Mouse (Mus musculus): ENCODE measurements around the gene Trpc3.
"Not testable (repeated sequence)": the region's sequence is repeated elsewhere in the genome, so short reads cannot be mapped to it uniquely, and the experiment has no call there.

Gene Trpc3

DNA sequence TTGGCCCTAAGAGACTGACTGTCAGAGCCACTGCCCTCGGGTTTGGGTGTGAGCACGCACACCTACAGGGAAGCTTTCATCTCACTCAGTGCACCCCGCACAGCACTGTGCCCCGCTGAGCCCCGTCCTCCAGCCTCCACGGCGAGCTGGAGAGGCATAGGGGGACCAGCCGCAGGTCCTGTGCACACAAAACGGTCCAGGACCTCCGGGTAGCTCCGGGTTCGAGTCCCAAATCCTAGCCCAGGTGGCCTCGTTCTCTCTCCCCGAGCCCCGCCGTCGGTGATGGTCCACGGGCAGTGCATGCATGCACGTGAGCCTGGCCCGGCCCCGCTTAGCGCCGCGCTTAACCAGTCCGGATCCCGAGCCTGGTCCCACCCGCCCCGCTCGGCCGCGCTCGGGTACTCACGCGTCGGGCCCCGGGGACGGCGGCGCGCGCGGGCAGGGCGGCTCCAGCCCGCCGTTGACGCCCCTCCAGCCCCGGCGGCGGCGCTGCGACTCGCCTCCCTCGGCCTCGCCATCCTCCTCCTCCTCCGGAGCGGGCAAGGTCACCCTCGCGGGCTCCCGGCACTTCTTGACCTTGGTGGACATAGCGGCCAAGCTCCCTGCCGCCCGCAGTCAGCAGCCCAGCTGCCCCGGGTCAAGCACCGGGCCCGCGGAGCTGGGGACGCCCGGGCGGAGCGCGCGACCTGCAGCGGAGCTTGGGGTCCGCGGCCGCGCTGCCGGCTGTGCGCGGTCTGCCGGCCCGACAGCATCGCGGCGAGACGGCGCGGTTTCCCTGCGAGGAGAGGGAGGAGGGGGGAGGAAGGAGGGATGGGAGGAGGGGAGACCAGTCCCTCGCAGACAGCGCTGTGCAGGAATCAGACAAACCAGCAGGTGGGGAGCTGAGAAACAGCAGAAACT, at the start of gene Trpc3:
Gene Trpc3, minus strand, starts transcription at position 776 of the 900 bp plus-strand sequence.
- peak; percentile 5 for DNase-seq (ENCODE audit: extremely low spot score, low read depth, low spot score)

DNA sequence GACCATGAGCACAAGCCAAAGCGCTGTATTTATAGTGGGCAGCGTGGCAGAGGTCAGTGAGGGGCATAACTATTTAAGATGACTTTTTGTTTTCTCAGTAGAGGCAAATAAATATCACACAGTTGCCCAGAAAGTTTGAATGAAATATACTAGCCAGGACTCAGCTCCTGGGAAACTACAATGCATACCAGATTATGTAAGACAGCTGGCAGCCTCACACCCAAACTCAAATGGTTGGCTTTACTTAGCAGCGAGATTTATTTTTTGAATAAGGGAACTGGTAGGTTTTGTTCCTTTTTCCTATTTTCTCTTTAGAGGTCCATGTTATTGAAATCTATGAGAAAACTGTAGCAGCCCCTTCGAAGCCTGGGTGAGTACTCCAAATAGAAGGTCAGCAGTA, 48.1 kb upstream of the Trpc3 start:
- no peak for DNase-seq (ENCODE audit: extremely low spot score, low read depth, low spot score)

DNA sequence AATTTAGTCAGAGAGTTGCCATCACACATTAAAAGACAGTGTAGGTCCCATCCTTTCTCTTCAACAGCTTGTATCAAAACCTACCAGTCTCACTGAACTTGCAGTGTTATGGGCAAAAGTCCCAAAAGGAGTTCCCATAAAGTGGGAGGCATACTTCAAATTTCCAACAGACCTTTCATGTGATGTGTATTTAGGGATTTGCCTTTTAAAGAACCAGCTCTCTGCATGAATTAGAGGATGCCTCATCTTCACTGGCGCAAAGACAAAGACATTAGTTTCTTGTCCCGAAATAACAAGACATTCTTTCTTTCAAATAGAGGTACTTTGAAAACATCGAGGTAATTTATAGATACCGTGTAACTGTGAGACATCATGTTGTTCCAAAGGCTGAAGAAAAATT, 43.1 kb upstream of the Trpc3 start:
- no peak for DNase-seq (ENCODE audit: extremely low spot score, low read depth, low spot score)

DNA sequence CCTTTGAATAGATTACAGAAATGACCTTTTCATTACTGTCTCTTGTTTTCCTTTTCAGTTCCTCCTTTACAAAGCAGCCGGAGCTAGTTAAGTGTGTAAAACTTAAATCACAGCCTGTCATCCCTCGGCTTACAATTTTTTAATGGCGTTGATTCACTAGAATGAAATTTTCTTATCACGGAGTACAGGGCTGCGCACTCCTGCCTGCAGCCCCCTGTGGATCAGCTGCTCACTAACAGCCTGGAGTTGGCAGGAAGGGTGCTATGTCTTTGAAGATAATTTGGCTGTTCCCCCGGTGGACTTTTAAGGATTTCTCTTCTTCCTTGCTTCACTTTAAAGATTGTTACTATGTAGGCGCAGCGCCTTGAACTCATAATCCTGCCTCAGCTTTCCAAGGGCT, 36.6 kb upstream of the Trpc3 start:
- DNase-seq (ENCODE audit: extremely low spot score, low read depth, low spot score): no peak

DNA sequence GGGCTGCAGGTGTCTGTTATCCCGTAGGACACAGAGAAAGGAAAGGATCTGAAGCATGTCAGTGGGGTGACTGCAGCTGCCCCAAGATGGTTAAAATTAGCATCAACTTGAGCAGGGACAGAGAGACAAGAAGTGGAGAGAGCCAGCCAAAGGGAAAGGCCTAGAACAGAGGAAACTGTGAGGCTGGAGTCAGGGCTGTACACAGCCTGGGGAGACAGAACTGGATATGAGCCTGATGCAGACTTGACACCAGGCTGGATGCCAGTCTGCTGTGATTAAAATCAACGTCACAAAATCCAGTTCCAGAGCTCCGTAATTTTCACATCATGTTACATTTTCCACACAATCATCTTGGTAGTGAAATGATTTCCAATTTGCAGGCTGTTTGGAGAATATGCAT, 31.9 kb upstream of the Trpc3 start:
- DNase-seq (ENCODE audit: extremely low spot score, low read depth, low spot score): no peak

DNA sequence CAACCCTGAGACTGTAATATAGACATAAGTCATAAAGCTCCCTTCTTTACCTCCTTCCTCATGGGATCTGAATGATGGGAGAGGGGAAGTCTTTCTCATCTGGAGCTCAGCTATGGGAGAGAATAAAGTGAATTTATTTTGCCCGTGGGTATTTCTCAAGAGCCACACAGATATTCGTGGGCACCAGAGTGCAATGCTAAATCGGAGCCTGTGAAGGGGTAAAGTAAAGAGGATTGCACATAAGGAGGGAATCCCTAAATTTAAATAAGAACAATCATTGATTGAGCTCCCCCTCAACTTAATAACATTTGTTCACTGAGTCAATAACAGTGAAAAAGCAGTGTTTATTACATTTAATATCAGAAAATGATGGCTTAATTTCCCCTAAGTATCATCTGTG, 19.6 kb upstream of the Trpc3 start:
- no peak for DNase-seq (ENCODE audit: extremely low spot score, low read depth, low spot score)

DNA sequence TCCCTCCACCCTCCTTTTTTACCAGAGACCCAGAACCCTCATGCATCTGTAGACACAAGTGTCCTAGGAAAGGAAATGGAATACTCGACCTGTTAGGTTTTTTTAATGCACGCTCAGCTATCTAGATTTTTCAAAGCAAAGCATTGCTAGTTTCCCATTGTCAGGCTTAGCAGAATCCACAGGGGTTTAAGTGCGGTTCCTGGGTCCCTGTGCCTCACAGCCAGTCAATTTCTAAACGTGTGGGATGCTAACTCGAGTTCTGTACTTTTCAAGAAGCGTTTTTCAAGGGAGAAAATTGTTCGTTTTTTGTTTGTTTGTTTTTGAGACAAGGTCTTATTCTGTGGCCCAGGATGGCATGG, 304 bp upstream of the Trpc3 start:
- peak; percentile 1 for DNase-seq (ENCODE audit: extremely low spot score, low read depth, low spot score)

DNA sequence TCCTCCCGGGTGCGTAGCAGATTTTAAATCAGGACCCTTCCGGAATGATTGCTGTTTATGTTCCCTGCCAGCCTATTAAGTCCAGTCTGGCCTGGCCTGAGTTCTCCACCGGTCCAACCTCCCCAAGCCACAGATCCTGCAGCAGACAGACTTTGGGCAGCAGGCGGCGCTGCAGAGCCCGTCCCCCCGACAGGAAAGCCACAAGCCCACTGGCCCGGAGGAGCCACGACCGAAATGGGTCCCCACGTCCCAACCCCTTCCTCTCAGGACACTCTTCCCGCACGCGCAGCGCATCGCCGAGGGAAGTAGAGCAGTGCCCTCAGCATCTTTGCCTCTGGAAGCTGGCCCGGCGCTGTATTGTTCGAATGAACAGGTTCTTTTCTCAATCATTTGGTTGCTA, 1.1 kb downstream of the Trpc3 start:
- DNase-seq (ENCODE audit: extremely low spot score, low read depth, low spot score): peak; percentile 18

DNA sequence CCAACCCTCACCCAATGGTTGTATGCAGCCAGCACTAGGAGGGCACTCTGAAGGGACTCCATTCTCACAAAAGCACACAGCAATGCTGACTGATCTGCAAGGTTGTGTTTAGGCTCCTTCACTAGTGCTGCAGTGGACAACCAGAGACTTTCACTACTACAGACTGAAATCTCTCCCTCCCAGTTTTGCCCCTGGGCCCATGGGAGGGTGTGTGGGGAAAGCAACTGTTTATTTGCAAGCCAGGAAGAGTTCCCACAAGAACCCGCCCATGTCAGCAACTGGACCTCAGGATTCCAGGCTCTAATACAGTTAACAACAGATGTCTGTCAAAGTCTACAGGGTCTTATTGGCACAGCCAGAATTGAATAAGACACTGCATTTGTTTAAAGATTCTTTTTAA, 14.1 kb downstream of the Trpc3 start:
- DNase-seq (ENCODE audit: extremely low spot score, low read depth, low spot score): no peak

DNA sequence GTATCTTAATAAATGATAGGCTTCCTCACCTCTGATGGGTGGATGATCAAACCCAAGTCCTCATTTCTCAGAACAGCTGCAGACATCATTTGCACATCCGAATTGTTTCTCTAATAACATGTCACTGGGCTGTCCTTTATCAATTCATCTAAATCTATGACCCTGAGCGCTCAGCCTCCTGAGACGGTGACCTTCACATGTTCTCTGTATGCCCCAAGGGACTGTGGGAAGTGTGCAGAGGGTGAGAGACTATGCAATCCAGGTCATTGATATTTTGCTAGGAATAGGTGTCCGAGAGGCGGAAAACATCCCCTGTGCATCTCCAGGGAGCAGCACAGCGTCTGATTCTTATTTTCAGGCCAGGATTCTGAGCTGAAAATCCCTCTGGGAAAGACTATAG, 22.2 kb downstream of the Trpc3 start:
- no peak for DNase-seq (ENCODE audit: extremely low spot score, low read depth, low spot score)

DNA sequence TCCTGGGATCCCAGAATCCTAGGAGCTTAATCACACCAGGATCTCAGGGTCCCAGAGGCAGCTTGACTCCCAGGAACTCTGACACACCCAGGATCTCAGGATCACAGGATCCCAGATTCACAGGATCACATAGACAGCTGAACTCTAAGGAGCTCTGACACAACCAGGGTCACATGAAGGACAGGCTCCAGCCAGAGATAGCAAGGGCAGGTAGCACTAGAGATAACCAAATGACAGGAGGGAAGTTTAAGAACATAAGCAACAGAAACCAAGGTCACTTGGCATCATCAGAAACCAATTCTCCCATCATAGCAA, 44.8 kb downstream of the Trpc3 start:
- not testable (repeated sequence) for DNase-seq (ENCODE audit: extremely low spot score, low read depth, low spot score)

DNA sequence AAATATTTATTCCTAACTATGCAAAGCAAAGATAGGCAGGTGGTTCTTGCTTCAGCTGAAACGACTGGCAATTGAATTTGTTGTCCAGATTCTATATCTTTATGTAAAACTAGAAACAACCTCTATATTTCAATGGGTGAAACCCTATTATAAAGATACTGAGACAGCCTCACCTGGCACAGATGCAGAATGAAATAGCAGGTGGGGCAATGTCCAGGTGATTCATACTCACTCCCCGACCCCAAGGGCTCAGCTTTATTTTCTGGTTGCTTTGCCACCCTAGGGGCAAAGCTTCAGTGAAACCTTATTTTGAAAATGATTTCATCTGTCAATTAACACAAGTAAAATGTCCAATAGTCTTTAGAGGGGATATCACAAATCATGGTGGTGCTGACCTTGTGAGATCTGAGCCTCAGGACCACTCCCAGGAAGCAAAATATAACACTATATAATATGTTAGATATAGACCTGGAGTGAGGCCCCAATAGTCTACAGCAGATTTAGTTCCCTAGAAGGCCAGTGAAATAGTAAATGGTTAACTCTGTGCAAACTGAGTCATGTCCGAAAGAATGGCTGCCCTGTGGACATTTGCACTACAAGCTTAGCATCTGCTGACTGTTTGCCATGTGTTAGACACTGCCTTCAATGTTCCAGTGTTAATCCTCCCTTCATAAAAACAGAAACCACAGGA, 45.3 kb downstream of the Trpc3 start:
- DNase-seq (ENCODE audit: extremely low spot score, low read depth, low spot score): no peak

DNA sequence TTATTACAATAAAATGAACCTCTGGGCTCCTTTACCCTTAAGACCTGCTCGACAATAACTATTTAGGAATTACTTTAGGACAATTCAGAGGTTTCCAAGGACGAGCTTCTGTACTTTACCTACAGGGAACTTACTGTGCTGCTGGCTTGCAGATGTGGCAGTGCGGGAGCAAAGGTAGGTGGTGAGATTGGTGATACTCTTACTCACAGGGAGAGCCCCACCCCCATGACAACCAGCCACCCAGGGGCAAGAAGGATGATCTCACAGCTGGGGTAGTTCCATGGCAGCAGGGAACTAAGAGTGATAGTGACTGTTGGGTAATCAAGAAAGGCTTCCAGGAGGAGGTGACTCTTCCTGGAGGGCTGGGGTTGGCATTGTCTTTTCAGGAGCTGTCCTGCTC, 46.6 kb downstream of the Trpc3 start:
- DNase-seq (ENCODE audit: extremely low spot score, low read depth, low spot score): no peak

DNA sequence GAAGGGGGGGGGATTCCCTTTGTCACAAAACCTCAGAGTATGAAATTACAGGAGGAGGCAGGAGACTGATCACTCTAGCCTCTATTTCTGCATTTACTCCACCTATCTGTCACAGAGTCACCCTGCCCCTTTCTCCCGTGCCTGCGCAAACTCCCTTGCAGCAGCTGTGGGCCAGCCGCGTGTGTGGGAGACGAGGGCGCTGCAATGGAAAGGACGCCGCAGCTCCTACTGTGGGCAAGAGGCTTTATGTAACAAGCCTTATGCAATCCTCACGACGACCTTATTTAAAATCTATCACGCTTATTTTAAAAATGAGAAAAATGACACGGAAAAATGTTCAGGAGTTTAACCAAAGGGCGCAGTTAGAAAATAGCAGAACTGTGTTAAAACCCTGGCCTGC, 47.2 kb downstream of the Trpc3 start:
- no peak for DNase-seq (ENCODE audit: extremely low spot score, low read depth, low spot score)

DNA sequence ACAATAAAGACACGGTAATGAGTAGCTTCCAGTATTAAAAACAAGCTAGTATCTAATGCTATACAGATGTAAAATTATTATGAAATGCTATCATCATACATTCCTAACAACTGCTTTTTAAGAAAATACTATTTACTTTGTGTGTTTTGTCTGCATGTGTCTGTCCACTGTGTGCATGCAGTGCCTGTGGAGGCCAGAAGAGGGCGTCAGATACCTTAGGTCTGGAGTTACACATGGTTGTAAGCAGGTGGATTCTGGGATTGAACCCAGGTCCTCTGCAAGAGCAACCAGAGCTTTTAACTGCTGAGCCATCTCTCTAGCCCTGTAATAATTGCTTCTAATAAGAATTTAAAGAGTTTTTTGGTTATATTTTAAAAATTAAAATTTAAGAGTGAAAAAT, 49.2 kb downstream of the Trpc3 start:
- DNase-seq (ENCODE audit: extremely low spot score, low read depth, low spot score): no peak

DNA sequence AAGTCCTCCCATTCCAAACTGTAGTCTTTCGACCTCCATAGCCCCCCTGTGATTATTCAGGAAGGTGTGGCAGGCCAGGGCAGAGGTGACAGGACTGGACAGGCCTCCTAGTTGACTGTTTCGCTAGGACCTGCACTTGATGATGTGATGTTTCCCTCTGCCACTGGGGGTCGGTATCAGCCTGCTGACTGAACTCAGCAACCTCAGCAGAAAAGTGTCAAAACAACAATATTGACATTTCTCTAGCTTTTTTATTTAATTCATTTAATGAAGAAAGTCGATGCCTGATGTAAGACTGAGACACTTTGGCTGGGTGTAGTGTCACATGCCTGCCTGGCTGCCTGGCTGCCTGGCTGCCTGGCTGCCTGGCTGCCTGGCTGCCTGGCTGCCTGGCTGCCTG, 54.5 kb downstream of the Trpc3 start:
- DNase-seq (ENCODE audit: extremely low spot score, low read depth, low spot score): no peak

DNA sequence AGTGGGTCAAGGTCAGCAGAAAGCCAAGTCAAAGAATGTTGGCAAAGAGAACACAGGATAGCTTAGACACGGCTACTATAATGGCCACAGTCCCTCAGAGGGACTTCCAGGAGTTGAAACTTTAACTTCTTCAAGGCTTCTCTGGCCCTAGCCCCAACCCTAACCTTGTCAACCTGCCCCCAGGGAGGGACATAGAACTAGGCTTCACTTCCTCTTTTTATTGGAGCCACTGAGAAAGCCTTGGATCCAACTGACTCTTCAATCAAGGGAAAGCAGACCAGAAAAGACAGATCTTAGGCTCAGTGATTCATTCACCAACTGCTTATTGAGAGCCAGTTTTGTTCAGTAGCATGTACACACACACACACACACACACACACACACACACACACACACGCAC, 63.2 kb downstream of the Trpc3 start:
- no peak for DNase-seq (ENCODE audit: extremely low spot score, low read depth, low spot score)

DNA sequence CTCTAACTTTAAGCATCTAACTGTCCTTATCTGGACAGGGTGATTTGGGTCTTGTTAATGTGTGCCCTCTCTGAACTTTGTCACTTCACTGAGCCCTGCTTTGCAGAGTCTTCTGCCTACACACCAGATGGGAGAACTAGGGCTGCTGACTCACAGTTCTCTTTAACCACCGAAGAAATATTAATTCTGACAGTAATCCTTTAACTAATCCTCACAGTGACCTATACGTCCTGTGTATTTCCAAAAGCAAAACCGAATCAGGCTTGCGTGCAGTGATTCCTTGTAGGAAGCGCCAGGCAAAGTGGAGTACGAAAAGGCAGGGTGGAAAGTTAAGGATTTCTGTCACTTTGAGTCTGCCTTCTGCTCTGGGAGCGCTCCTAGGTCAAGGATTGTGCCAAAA, 71.8 kb downstream of the Trpc3 start:
- DNase-seq (ENCODE audit: extremely low spot score, low read depth, low spot score): no peak

DNA sequence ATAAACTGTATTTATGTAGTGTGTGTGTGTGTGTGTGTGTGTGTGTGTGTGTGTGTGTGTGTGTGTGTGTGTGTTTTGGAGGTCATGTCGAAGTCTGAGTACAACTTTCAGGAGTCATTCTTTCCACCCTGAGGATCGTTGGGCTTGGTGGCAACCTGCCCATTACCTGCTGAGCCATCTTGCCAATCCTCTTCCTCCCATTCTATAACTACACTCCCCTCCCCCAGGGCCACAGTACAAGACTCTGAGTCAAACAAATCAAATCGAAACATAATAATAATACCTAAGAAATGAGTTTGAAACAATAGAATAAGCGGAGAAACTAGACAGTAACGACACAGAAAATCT, 76.1 kb downstream of the Trpc3 start:
- no peak for DNase-seq (ENCODE audit: extremely low spot score, low read depth, low spot score)

DNA sequence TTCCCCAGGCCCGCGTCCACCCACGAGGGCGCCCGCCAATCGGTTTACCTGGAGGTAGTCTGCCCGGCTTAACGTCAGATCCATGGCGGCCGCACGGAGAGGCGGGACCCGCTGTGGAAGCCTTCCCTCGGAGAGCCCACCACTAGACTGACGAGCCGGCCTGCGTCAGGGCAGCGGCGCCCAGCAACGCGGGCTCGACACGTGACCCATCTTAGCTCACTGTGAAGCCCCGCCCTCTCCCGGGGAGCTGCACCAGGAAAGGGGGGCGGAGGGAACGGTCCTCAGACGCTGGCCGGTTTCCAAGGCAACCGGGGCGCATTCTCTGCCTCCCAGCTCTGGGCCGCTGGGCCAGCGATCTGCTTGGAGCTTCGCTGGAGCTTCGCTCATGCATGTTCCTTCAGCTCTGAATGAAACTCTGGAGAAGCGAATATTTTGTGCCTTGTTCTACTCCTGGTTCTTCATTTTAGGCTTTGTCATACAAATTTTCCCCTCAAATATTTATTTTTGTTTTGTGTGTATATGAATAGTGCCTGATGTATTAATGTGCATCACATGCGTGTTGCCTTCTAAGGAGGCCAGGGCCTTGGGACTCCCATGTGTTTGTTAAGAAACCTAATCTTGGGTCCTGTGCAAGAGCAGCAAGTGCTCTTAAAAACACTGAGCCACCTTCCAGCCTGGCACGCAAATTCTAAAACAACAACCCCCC, 76.6 kb downstream of the Trpc3 start, which contains the start of gene Bbs7:
Gene Bbs7, minus strand, starts transcription at position 276 of the 706 bp plus-strand sequence.
- peak; percentile 79 for DNase-seq (ENCODE audit: extremely low spot score, low read depth, low spot score)

DNA sequence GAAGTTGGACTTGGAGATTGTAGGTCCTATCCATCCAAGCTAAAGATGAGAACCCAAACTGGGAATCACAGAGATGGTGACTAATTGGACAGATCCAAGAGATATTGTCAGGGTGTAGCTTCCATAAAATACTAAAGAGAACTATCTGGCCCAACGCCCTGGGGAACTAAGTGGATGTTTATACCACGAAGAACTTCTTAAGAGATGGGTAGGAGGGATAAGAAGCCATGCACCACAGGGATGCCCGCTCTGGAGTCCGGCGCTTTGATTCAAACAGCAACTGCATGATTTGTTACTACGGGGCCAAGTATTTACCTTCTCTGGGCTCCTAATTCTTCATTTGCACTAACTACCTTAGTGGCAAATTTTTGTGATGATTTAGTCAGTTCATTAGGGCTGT, 77.3 kb downstream of the Trpc3 start:
- DNase-seq (ENCODE audit: extremely low spot score, low read depth, low spot score): no peak
